Mouse (Mus musculus) liver, adult 2 months (tissue): ENCODE results near the gene Serpina12. TPM values are rescaled to one million over a fixed set of nuclear protein-coding genes. Genes with fewer than 3 reads are reported as not detected.

Experiments
- DNase-seq: peaks from one replicate; pipeline ENCODE4 v3.0.0-alpha.2; 2011; ENCODE audit warnings: low read depth, low spot score; ENCODE audit errors: extremely low read depth
- H3K27ac ChIP-seq: fragments of 200-500 bp; replicated peaks from 2 replicates; pipeline ENCODE4 v1.5.1; 2012; ENCODE audit warnings: low read depth, mild to moderate bottlenecking, control low read depth, inconsistent platforms, low read length; ENCODE audit not compliant: insufficient read depth
- H3K27me3 ChIP-seq: fragments of 200-500 bp; 2 replicates; pipeline ENCODE4 v1.6.1; 2012; ENCODE audit warnings: mild to moderate bottlenecking, moderate library complexity, low read length, inconsistent platforms; ENCODE audit not compliant: control insufficient read depth, insufficient read depth
- H3K36me3 ChIP-seq: fragments of 200-500 bp; 2 replicates; pipeline ENCODE4 v1.6.1; 2012; ENCODE audit warnings: low read length, inconsistent platforms; ENCODE audit not compliant: control insufficient read depth, insufficient read depth
- H3K4me1 ChIP-seq: fragments of 200-500 bp; 2 replicates; pipeline ENCODE4 v1.6.1; 2011; ENCODE audit warnings: low read length; ENCODE audit not compliant: control insufficient read depth, insufficient read depth
- H3K4me3 ChIP-seq: fragments of 200-500 bp; 2 replicates; pipeline ENCODE4 v1.5.1; 2011; ENCODE audit warnings: low read depth, mild to moderate bottlenecking, control low read depth, low read length, moderate library complexity; ENCODE audit not compliant: insufficient read depth
- H3K79me2 ChIP-seq: fragments of 200-500 bp; 2 replicates; pipeline ENCODE4 v1.6.1; 2012; ENCODE audit warnings: inconsistent platforms, mild to moderate bottlenecking, low read length, moderate library complexity; ENCODE audit not compliant: control insufficient read depth, insufficient read depth
- H3K9ac ChIP-seq: fragments of 200-500 bp; 2 replicates; pipeline ENCODE4 v1.6.1; 2012; ENCODE audit warnings: low read depth, mild to moderate bottlenecking, control low read depth, inconsistent platforms, low read length
- CTCF ChIP-seq: fragments of 200-500 bp; IDR thresholded peaks from 2 replicates; pipeline ENCODE4 v1.5.1; 2011; ENCODE audit warnings: low read depth, low read length, control low read depth
- POLR2A ChIP-seq: fragments of 200-500 bp; IDR thresholded peaks from 2 replicates; pipeline ENCODE4 v1.6.1; 2011; ENCODE audit warnings: low read length, control low read depth; ENCODE audit not compliant: insufficient read depth; ENCODE audit errors: extremely low read depth
- WGBS: fragments of 180-500 bp; shearing (Covaris S2); methylation state at CpG from one replicate; pipeline ENCODE4 v1.1.7; 2018; 5-methylcytosine and 5-hydroxymethylcytosine counted together
- polyA plus RNA-seq: library from polyadenylated mRNA; depleted of rRNA; stranded (reverse); fragments of >200 nt; gene quantifications from 2 replicates; pipeline ENCODE4 v1.2.3, GENCODE M21; 2012
- total RNA-seq: library from RNA; depleted of rRNA; stranded (reverse); fragments of >200 nt; gene quantifications from 2 replicates; pipeline ENCODE4 v1.2.3, GENCODE M21; 2014

Gene Serpina12
- total and polyA plus RNA-seq, 2 experiments: 1.8 to 3.6 TPM

GRCm38 (mm10) chr12:104041401-104041800 is 2.8 kb downstream of the Serpina12 start:
- Histone ChIP-seq H3K4me1 (peaks cover 22% of the 10 kb centered on the region), H3K79me2 (no peaks in the 10 kb centered on the region), H3K4me3 (no peak overlapping the region), H3K36me3 (no peaks in the 10 kb centered on the region), H3K27ac (peak overlapping the region; percentile 93), H3K9ac (peak overlapping the region; percentile 64), H3K27me3 (no peaks in the 10 kb centered on the region)
- TF ChIP-seq POLR2A (no peak), CTCF (no peak)
- peak; percentile 99 for DNase-seq
- WGBS: 22% methylated on average over 6 of the region's 6 CpGs

- TF ChIP-seq POLR2A: no peak
- TF ChIP-seq CTCF: no peak
- Histone ChIP-seq H3K9ac (no peak overlapping the region), H3K4me1 (peaks cover 28% of the 10 kb centered on the region), H3K4me3 (no peak overlapping the region), H3K79me2 (peaks cover 5% of the 10 kb centered on the region; the same call in 1 of the 2 replicates), H3K27me3 (no peaks in the 10 kb centered on the region), H3K36me3 (no peaks in the 10 kb centered on the region), H3K27ac (no peak overlapping the region)
- WGBS: 98% methylated on average over 7 of the region's 7 CpGs
- DNase-seq: no peak
Observed at GRCm38 (mm10) chr12:104038181-104038580, 6.1 kb downstream of the Serpina12 start.

GRCm38 (mm10) chr12:104033752-104034151 is 10.5 kb downstream of the Serpina12 start:
- WGBS: 33% methylated on average over 1 of the region's 1 CpGs
- H3K27me3 ChIP-seq: no peaks in the 10 kb centered on the region

DNA sequence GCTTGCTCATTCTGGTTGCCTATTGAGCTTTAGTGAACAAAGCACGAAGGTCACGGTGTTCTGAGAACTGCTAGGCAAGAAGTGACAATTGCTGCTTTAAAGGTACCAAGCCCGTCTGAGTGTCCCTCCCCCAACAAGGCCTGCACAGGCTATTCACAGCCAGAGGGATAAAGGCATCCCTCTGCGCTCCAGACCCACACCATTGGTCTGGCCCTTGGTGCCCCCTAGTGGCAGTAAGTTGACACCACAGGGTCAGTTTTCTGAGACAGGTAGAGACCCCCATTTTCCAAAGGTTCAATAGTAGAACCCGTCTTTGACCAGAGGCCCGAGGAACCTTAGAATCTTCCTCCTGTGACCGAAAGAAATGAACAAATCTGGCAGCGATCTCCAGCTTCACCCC is 14.3 kb downstream of the Serpina12 start:
- WGBS: 47% methylated on average over 8 of the region's 8 CpGs
- no peak for DNase-seq

More at GRCm38 (mm10) chr12:104033752-104034151, 10.5 kb downstream of the Serpina12 start:
- peak; percentile 93 for DNase-seq
- Histone ChIP-seq H3K27ac (peak overlapping the region; percentile 92), H3K36me3 (no peaks in the 10 kb centered on the region; the same call in 1 of the 2 replicates), H3K4me1 (peaks cover 13% of the 10 kb centered on the region), H3K79me2 (peaks cover 5% of the 10 kb centered on the region; the same call in 1 of the 2 replicates), H3K4me3 (no peak overlapping the region), H3K9ac (peak overlapping the region; percentile 64)
- TF ChIP-seq CTCF (no peak), POLR2A (no peak)

GRCm38 (mm10) chr12:104015280-104015679 is 29.0 kb downstream of the Serpina12 start:
- H3K36me3 ChIP-seq: no peaks in the 10 kb centered on the region
- H3K4me3 ChIP-seq: no peak overlapping the region
- no peak overlapping the region for H3K27ac ChIP-seq
- no peaks in the 10 kb centered on the region for H3K79me2 ChIP-seq
- H3K9ac ChIP-seq: no peak overlapping the region
- 90% methylated on average over 3 of the region's 3 CpGs for WGBS
- H3K27me3 ChIP-seq: no peaks in the 10 kb centered on the region
- no peak for TF ChIP-seq POLR2A
- no peak for TF ChIP-seq CTCF
- no peaks in the 10 kb centered on the region for H3K4me1 ChIP-seq
- no peak for DNase-seq

More for the DNA sequence above, 14.3 kb downstream of the Serpina12 start:
- Histone ChIP-seq H3K36me3 (no peaks in the 10 kb centered on the region; the same call in 1 of the 2 replicates), H3K4me1 (peaks cover 7% of the 10 kb centered on the region), H3K27ac (no peak overlapping the region), H3K9ac (no peak overlapping the region), H3K27me3 (no peaks in the 10 kb centered on the region), H3K4me3 (no peak overlapping the region), H3K79me2 (peaks cover 2% of the 10 kb centered on the region; the same call in 1 of the 2 replicates)
- TF ChIP-seq CTCF (peak; percentile 85), POLR2A (no peak)

DNA sequence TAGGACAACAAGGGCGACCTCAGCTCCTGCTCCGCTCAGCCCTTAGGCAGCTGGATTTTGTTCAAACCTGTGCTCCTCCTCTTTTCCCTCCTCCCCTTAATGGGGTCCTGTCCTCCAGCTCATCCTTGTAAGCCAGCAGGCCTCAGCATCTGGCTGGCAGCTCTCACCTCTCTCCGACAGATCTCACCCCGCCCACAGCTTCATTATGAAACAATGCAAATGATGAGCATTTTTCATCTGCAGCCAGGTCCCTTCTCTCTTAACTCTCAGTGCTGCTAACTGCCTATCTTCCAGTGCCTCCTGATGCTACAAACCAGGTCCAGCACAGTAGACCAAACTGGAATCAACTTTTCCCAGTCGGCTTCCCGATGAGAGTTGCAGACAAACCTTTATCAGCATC is 30.6 kb downstream of the Serpina12 start, which contains the start of gene Serpina9:
TSS of gene Serpina9 (minus strand) at position 136 of the 400 bp plus-strand sequence.
- Histone ChIP-seq H3K27ac (no peak within 1 kb of the TSS), H3K36me3 (no peaks in the 10 kb centered on the region), H3K79me2 (no peaks in the 10 kb centered on the region), H3K27me3 (no peaks in the 10 kb centered on the region), H3K9ac (no peak within 1 kb of the TSS), H3K4me3 (no peak within 1 kb of the TSS), H3K4me1 (no peaks in the 10 kb centered on the region)
- no peak for DNase-seq
- WGBS: 89% methylated on average over 6 of the region's 6 CpGs
- TF ChIP-seq POLR2A (no peak), CTCF (no peak)
